Mouse (Mus musculus) CD4-positive, CD25-positive, alpha-beta regulatory T cell, adult 2 months (primary cell): Measurements from ENCODE around the gene Itgb7.

Experiments
- DNase-seq: peaks from one replicate; pipeline ENCODE4 v3.0.0-alpha.2; 2012; ENCODE audit warnings: low read depth, low spot score

Gene Itgb7

DNA sequence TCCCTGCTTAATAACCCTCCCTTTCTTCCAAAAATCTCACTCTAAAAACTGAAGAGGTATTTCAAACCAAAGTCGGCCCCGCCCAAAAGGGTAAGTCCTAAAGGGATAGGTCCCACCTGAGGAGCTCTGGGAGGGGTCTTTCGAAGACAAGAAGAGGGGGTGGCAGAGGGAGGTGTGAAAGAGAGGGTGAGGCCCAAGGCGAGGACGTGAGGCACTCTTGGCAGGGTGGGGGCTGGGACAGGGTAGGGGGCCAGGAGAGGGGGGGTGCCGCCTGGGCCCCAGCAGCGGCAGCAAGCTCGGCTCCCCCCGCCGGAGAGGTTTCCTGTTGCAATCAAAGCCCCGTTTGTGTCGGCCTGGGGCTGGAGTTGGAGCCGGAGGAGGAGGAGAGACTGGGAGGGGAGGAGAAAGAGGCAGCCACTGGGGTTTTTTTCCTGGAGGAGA, 17.5 kb upstream of the Itgb7 start:
- peak; percentile 35 for DNase-seq

- DNase-seq, result no peak
Measured at GRCm38 (mm10) chr15:102248812-102249191, 17.1 kb upstream of the Itgb7 start.

DNA sequence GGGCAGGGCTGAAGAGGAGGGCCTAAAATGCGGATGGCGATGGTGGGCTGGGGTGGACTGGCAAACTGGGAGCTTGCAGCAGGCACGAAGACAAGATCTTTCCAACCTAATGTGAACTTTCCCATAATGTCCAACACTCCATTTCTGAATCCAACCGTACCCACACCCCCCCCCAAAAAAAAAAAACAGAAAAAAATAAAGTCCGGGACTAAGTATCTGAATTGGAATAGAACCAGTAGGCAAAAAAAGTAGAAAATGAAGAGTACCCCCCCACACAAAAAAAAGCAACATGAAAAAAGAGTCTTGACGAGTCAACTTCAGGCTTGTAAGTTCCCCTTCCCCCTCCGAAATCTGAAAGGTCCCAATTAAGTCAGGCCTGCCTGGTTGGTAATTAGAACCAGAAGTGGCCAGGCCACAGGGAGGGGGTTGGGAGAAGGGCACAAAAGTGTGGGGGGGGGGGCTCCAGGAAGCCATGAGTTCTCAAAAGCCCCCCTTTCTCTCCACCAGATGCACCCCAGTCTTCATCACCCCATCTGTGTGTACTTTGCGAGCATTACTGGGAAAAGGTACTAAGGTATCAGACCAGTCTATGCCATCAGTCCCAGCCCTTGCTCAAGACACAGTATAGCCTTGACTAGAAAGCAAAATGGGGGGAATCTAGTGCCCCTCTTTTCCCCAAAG, 16.5 kb upstream of the Itgb7 start:
- DNase-seq, result no peak

DNA sequence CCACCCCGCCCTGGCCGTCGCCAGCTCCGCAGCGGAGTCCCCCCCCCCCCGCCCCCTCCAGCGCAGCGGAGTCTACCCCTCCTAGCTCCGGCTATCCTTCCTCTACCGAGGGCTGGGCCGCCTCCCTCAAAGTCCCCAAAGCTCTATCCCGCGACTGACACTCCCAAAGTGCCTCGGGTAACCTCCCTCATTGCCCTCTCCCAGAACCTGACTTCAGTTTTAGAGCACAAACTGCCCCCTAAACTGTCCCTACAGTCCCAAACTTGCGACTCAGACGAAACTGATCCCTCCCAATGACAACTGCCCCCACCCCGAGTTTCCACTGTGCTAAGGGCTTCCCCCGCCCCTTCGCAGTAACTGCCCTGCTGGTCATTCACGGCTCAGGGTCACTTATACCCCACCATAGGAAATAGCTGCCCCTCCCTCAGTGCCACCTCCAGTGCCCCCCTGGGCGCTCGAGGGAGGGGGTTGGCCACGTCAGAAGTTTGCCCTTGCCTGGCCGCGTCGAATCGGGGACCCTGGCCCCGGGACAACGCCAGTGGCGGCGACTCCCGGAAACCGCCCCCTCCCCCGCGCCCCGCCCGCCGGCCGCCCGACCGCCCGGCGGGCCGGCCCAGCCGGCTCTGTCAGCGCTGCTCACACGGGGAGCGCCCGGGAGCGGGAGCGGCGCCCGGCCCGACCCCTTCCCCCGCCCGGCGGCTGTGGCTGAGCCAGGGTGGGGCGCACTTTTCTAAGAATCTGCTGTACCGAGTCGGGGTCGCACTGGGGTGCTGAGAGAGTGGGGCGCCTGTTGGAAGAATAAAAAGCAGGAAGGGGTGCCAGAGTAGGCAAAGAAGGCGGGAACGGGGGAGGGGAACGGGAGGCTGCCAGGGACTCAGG, 15.7 kb upstream of the Itgb7 start:
- peak; percentile 58 for DNase-seq

- peak; percentile 87 for DNase-seq
Measured at GRCm38 (mm10) chr15:102246866-102247251, 15.1 kb upstream of the Itgb7 start.

GRCm38 (mm10) chr15:102245891-102246741, 14.4 kb upstream of the Itgb7 start:
- DNase-seq, result peak; percentile 94

- DNase-seq, result peak; percentile 63
Measured at GRCm38 (mm10) chr15:102245461-102245881, 13.7 kb upstream of the Itgb7 start.

DNA sequence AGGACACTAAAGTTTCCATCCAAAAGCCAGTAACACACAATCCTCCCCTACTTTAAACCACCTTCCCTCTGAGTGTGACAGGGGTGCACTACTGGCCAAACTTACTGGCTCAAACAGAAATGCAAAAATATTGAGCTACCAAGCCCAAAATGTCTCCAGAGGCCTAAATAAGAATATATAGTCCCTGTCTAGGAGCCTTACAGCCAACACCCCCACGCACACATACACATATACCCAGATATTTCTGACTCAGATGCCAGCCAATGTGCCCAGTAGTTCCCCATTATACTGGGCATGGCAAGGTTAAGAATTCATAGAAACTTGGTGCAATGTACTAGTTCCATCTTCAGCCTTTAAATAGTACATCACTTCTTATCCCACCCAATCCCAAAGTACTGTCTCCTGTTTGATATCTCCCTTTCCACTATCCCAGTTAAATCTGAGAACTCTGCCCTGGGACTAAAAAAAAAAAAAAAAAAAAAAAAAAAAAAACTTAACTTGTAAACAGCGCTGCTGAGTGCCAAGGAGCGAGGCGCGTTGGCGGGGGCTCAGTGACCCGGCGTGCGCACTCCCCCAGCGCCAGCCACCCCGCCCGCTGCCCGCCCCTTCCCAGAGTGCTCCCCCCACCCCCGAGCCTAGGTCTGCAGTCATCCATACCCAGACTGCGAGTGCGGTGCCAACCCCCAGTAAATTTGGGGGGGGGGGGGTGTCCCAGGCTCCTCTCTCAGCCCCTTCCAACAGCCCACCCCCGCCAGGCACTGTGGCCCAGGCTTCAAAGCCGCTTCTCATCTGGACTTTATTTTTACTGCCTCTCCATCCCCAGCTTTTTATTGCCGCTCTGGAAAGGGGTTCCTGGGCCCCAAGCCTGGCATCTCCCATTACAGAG, 12.8 kb upstream of the Itgb7 start:
- peak; percentile 49 for DNase-seq

DNA sequence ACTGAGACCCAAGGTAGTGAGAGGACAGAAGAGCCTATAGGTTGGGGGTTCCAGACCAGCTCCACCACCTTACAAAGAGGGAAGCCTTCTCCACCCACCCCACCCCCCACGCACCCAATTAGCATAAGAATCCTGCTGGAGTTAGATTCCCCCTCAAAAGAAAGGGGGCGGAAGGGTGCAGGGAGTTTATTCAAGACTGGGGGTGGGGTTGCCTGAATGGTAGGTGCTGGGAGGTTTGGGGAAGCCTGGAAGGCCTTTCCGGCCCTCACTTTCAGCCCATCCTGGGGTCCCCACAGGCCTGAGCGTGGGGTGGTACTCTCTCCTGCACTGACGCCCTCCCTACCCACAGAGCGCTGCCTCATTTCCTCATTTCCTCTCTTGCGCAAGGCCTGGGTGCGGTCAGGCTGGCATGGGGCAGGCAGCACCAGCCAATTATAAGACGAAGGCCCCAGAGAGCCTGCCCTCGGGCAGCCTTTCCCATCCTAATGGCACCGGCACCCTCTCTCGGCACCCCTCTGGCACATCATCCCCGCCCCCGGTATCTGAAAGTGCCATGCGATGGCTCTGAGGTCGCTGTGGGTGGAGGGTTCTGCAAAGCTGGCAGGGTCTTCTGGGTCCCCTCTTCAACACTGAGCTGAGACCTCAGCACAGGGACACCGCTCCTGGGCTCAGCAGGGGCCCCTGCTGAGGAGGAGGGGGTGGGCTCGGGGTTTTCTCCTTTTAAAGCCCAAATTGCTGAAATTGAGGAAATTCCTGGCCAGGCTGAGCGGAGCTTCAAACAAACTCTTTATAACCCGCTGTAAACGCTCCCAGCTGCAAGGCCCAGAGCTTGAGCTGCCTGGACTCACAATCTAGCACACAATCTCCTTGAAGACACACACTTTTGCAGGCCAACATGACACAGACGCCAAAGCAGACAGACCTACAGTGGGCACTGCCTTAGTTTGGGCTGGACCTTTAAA, 11.8 kb upstream of the Itgb7 start:
- peak; percentile 62 for DNase-seq

- no peak for DNase-seq
Measured at GRCm38 (mm10) chr15:102242404-102243228, 10.9 kb upstream of the Itgb7 start.

GRCm38 (mm10) chr15:102240607-102241006, 8.9 kb upstream of the Itgb7 start:
- no peak for DNase-seq

- DNase-seq, result no peak
Measured at GRCm38 (mm10) chr15:102239851-102240250, 8.1 kb upstream of the Itgb7 start.

DNA sequence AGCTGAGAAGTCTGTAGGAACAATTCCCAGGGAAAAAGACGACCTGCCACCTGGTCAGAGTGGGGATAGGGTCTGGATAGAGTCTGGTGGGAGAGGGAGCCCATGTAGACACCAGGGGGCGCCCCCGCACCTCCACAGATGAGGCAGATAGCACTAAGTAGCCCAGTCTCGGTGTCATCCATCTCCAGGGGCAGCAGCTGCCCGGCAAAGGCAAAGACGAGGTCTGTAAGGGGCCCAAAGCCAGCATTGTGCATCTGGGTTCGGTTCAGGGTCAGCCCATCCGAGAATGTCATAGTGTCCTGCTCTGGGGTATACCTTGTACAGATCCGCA, 7.5 kb upstream of the Itgb7 start:
- DNase-seq, result peak; percentile 88

DNA sequence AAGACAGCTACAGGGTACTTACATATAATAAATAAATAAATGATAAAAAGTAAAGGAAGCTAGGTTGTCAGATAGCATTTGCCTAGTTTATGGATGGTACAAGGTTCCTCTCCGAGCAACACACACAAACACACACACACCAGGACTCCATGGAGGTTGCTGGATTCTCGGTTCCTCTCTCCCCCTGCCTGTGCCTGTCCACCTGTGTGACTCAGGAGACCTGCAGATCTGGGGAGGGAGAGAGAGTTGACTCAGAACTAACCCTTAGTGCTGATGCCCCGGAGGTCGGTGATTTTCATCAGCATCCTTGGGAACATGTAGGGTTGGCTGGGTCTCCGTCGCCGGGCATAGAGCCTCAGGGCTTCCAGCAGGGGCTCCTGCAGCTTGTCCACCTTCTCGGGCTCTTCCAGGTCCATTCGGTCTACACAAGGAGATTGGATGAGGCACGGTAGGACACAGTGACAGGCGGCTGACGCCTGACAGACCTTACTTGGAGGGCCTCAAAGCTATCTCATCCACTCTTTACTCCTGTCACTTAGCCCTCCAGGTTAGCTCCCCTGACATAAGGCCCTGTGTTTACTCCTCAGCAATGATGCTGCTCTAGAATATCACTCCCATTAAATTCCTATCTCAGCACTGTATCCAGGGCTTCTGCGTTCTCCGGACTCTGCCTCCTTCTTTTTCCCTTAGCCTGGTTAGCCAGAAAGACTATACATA, 7.0 kb upstream of the Itgb7 start:
- DNase-seq, result no peak

- DNase-seq, result peak; percentile 39
Measured at GRCm38 (mm10) chr15:102235371-102236027, 3.8 kb upstream of the Itgb7 start.

DNA sequence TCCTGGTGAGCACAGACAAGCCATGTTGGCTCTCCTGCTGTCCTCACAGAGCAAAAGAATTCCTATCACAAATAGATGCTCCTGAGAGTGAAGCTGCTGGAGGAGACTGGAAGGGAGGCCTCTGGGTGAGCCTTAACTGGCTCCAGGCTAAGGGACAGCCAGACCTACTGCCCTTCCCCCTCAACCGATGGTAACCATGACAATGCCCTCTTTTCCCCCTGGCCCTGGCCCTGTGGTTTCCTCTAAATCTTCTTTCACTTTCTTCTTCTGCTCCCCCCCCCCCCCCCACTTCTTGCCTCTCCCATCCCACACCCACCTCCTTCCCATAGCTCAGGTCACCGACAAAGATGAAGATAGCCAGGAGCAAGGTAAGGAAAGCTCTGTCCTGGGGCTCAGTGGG, 2.2 kb upstream of the Itgb7 start:
- DNase-seq, result peak; percentile 59

DNA sequence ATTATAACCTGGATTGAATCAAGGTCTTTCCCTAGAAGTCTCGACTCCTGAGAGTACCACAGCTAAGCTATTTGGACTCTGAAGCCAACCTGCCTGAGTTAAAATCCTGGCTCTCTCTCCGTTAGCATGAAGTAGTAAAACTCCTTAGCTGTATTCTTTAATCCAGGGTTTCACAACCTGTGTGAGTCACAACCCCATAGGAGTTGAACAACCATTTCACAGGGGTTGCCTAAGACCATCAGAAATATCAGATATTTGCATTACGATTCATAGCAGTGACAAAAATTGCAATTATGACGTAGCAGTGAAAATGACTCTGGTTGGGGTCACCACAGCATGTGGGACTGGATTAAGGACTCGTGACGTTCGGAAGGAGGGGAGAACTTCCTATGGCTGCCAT, 1.0 kb upstream of the Itgb7 start:
- no peak for DNase-seq
